In genomic region chr17:35045807-35046680, GRCm38 (mm10) we compare ENCODE assay signal across 8 mouse cellular contexts. TPM values are rescaled to one million over a fixed set of nuclear protein-coding genes. Genes with fewer than 3 reads are reported as not detected.
A peak's percentile ranks its signal among the peaks of the same experiment; 100 is the strongest.
DNase-seq lines count a peak whose midpoint lies in the region; ATAC-seq and TF ChIP-seq lines count a peak whose summit lies in the region.

No protein-coding gene starts in this region.

- DNase-seq in heart, adult 11 months: no peak
- no peak for DNase-seq in CH12.LX (ENCODE audit: extremely low read depth)
- no peak for DNase-seq in forebrain, embryonic 10.5 days (ENCODE audit: extremely low spot score, low spot score)
- DNase-seq in liver, embryonic 11.5 days (ENCODE audit: low spot score): no peak
- no peak for DNase-seq in stomach, postnatal 0 days (ENCODE audit: low spot score)
- no peak for DNase-seq in urinary bladder, adult 18-20 months (ENCODE audit: low spot score in 2 of 2)
- no peak for DNase-seq in right cerebral cortex, postnatal 10 days (ENCODE audit: low spot score in 2 of 2)

- peak overlapping the region; percentile 99 for H3K4me2 ChIP-seq in heart, embryonic 12.5 days
- H3K4me2 ChIP-seq in CH12.LX (ENCODE audit: insufficient read depth, low read depth, poor library complexity, severe bottlenecking): peak overlapping the region; percentile 47
- H3K4me2 ChIP-seq in liver, embryonic 11.5 days: peak overlapping the region; percentile 99
- H3K4me2 ChIP-seq in stomach, postnatal 0 days (replicated peaks; ENCODE audit: low read depth): peak overlapping the region; percentile 94

- dilution Hi-C loops in CH12.LX (cut with MboI; ENCODE audit: extremely low pct_ligation_motif_present, extremely low pct_unique_long_range_greater_than_20kb, low sequenced_read_pairs): no loop called here

- no peak for ATAC-seq in heart, embryonic 12.5 days (ENCODE audit: insufficient number of reproducible peaks, low FRiP score)
- no peak for ATAC-seq in liver, embryonic 11.5 days (replicated peaks; ENCODE audit: low FRiP score)
- ATAC-seq in stomach, postnatal 0 days (ENCODE audit: low FRiP score, low TSS enrichment): no peak

- TF ChIP-seq CTCF in CH12.LX (conservative IDR thresholded peaks at IDR 0.05 in 1 of 2, IDR thresholded peaks at IDR 0.05 in 1 of 2; ENCODE audit: low read depth in 2 of 2, low read length in 2 of 2): no peak
- no peak for TF ChIP-seq CTCF in stomach, postnatal 0 days (IDR thresholded peaks at IDR 0.05; ENCODE audit: low read depth)

- H3K9me3 ChIP-seq in heart, embryonic 12.5 days (replicated peaks): no peaks in the 10 kb centered on the region
- no peaks in the 10 kb centered on the region for H3K9me3 ChIP-seq in CH12.LX (replicated peaks; ENCODE audit: low read length)
- no peaks in the 10 kb centered on the region for H3K9me3 ChIP-seq in forebrain, embryonic 10.5 days
- H3K9me3 ChIP-seq in liver, embryonic 11.5 days (ENCODE audit: control insufficient read depth, low read length): no peaks in the 10 kb centered on the region
- H3K9me3 ChIP-seq in stomach, postnatal 0 days (ENCODE audit: control insufficient read depth, low read length): no peaks in the 10 kb centered on the region

- H3K4me1 ChIP-seq in heart, embryonic 12.5 days (replicated peaks): peaks cover 48% of the 10 kb centered on the region
- peaks cover 5 to 57% of the 10 kb centered on the region in 2 experiments; a peak in 3 of 4 replicates for H3K4me1 ChIP-seq in CH12.LX (ENCODE audit: control insufficient read depth in 1 of 2, insufficient read depth in 2 of 2)
- peaks cover 63% of the 10 kb centered on the region for H3K4me1 ChIP-seq in forebrain, embryonic 10.5 days
- peaks cover 58% of the 10 kb centered on the region for H3K4me1 ChIP-seq in liver, embryonic 11.5 days (replicated peaks; ENCODE audit: control insufficient read depth, insufficient read depth, low read length)
- peaks cover 8% of the 10 kb centered on the region; the same call in 1 of the 2 replicates for H3K4me1 ChIP-seq in stomach, postnatal 0 days (replicated peaks; ENCODE audit: control insufficient read depth, insufficient read depth)

- H3K36me3 ChIP-seq in heart, embryonic 12.5 days: no peaks in the 10 kb centered on the region
- H3K36me3 ChIP-seq in CH12.LX (replicated peaks in 1 of 2; ENCODE audit: control insufficient read depth in 1 of 2, insufficient read depth in 1 of 2, low read length in 1 of 2): peaks cover 0 to 2% of the 10 kb centered on the region in 2 experiments
- H3K36me3 ChIP-seq in forebrain, embryonic 10.5 days (replicated peaks): no peaks in the 10 kb centered on the region
- H3K36me3 ChIP-seq in liver, embryonic 11.5 days (ENCODE audit: control insufficient read depth, insufficient read depth, low read length): no peaks in the 10 kb centered on the region
- H3K36me3 ChIP-seq in stomach, postnatal 0 days (ENCODE audit: control insufficient read depth, insufficient read depth, low read length): no peaks in the 10 kb centered on the region

- peak overlapping the region; percentile 96 for H3K27ac ChIP-seq in heart, embryonic 12.5 days (ENCODE audit: poor library complexity, severe bottlenecking)
- H3K27ac ChIP-seq in CH12.LX (ENCODE audit: insufficient read depth, low read depth): peak overlapping the region; percentile 34; the same call in 1 of the 2 replicates
- peak overlapping the region; percentile 98 for H3K27ac ChIP-seq in forebrain, embryonic 10.5 days
- peak overlapping the region; percentile 96 for H3K27ac ChIP-seq in liver, embryonic 11.5 days (ENCODE audit: low read depth, low read length)
- H3K27ac ChIP-seq in stomach, postnatal 0 days (replicated peaks): peak overlapping the region; percentile 89

- H3K27me3 ChIP-seq in heart, embryonic 12.5 days (replicated peaks): no peaks in the 10 kb centered on the region
- no peaks in the 10 kb centered on the region for H3K27me3 ChIP-seq in CH12.LX (replicated peaks)
- no peaks in the 10 kb centered on the region for H3K27me3 ChIP-seq in forebrain, embryonic 10.5 days (ENCODE audit: poor library complexity, severe bottlenecking)
- H3K27me3 ChIP-seq in liver, embryonic 11.5 days (replicated peaks; ENCODE audit: control insufficient read depth, insufficient read depth, low read length): no peaks in the 10 kb centered on the region
- H3K27me3 ChIP-seq in stomach, postnatal 0 days (ENCODE audit: control insufficient read depth, insufficient read depth, low read length): no peaks in the 10 kb centered on the region

- 2% methylated on average over 48 of the region's 48 CpGs for WGBS in heart, embryonic 12.5 days
- WGBS in forebrain, embryonic 10.5 days: 8% methylated on average over 48 of the region's 48 CpGs
- 3% methylated on average over 48 of the region's 48 CpGs for WGBS in liver, embryonic 11.5 days
- WGBS in stomach, postnatal 0 days: 4% methylated on average over 47 of the region's 48 CpGs

- H3K79me2 ChIP-seq in CH12.LX (replicated peaks; ENCODE audit: control insufficient read depth, extremely low read depth, insufficient read depth, poor library complexity, severe bottlenecking): peaks cover 7% of the 10 kb centered on the region; the same call in 1 of the 2 replicates

- TF ChIP-seq EP300 in CH12.LX (IDR thresholded peaks at IDR 0.05; ENCODE audit: low read length): no peak
- no peak for TF ChIP-seq EP300 in stomach, postnatal 0 days (optimal IDR thresholded peaks at IDR 0.05)

- peak; percentile 56; the same call in 1 of the 2 replicates for TF ChIP-seq POLR2A in CH12.LX (IDR thresholded peaks at IDR 0.05; ENCODE audit: low read depth, low read length)

- no peak for TF ChIP-seq RAD21 in CH12.LX (IDR thresholded peaks at IDR 0.05; ENCODE audit: low read depth, low read length)

- H3K4me3 ChIP-seq in heart, embryonic 12.5 days: peak overlapping the region; percentile 64
- peak overlapping the region; percentile 44 to 67 (median 62) for H3K4me3 ChIP-seq in CH12.LX (replicated peaks in 1 of 3; ENCODE audit: low read depth in 2 of 3, low read length in 2 of 3, poor library complexity in 1 of 3)
- peak overlapping the region; percentile 70 for H3K4me3 ChIP-seq in forebrain, embryonic 10.5 days
- H3K4me3 ChIP-seq in liver, embryonic 11.5 days (ENCODE audit: low read depth, low read length): peak overlapping the region; percentile 72
- H3K4me3 ChIP-seq in stomach, postnatal 0 days (ENCODE audit: low read depth, low read length): peak overlapping the region; percentile 57

- in situ Hi-C loops in CH12.LX (cut with MboI; ENCODE audit: low pct_ligation_motif_present, low pct_unique_long_range_greater_than_20kb, low sequenced_read_pairs): no loop called here

- H3K9ac ChIP-seq in heart, embryonic 12.5 days: peak overlapping the region; percentile 94
- H3K9ac ChIP-seq in CH12.LX (ENCODE audit: insufficient read depth, low read depth): peak overlapping the region; percentile 65
- peak overlapping the region; percentile 93 for H3K9ac ChIP-seq in liver, embryonic 11.5 days (ENCODE audit: low read depth, low read length)
- peak overlapping the region; percentile 76 for H3K9ac ChIP-seq in stomach, postnatal 0 days (ENCODE audit: low read length)

RNA-seq across cellular contexts. Expression of gene Msh5, which starts 0.5 kb away (rescaled TPM):
- 3.5 and 4.9 TPM in 2 replicates for polyA plus RNA-seq in heart, embryonic 12.5 days (2016; fragmentation: Nextera tagmentation; extraction: Ambion mirVana)
- total RNA-seq in CH12.LX (2012; rRNA removed): 11.5 and 13.1 TPM in 2 replicates
- 6.1 and 7.6 TPM in 2 replicates for total RNA-seq in CH12.LX (2014; rRNA removed)
- 10.6 and 12.1 TPM in 2 replicates for polyA plus RNA-seq in CH12.LX (2012; ENCODE audit: insufficient read length, low read depth)
- 4.3 and 5.1 TPM in 2 replicates for polyA plus RNA-seq in forebrain, embryonic 10.5 days (2016; fragmentation: Nextera tagmentation; extraction: Ambion mirVana)
- polyA plus RNA-seq in liver, embryonic 11.5 days (2014; fragmentation: Nextera tagmentation; extraction: Ambion mirVana): 3.8 and 4.7 TPM in 2 replicates
- 1.9 and 2.7 TPM in 2 replicates for polyA plus RNA-seq in stomach, postnatal 0 days (2015; fragmentation: Nextera tagmentation; extraction: Ambion mirVana)

RNA-seq across cellular contexts. Expression of gene Clic1, which starts 3.7 kb away (rescaled TPM):
- 349 and 354 TPM in 2 replicates for polyA plus RNA-seq in heart, embryonic 12.5 days (2016; fragmentation: Nextera tagmentation; extraction: Ambion mirVana)
- 182 and 198 TPM in 2 replicates for total RNA-seq in CH12.LX (2012; rRNA removed)
- 111 and 114 TPM in 2 replicates for total RNA-seq in CH12.LX (2014; rRNA removed)
- polyA plus RNA-seq in CH12.LX (2012; ENCODE audit: insufficient read length, low read depth): 160 and 163 TPM in 2 replicates
- 174 and 179 TPM in 2 replicates for polyA plus RNA-seq in forebrain, embryonic 10.5 days (2016; fragmentation: Nextera tagmentation; extraction: Ambion mirVana)
- 118 and 134 TPM in 2 replicates for polyA plus RNA-seq in liver, embryonic 11.5 days (2014; fragmentation: Nextera tagmentation; extraction: Ambion mirVana)
- 344 and 360 TPM in 2 replicates for polyA plus RNA-seq in stomach, postnatal 0 days (2015; fragmentation: Nextera tagmentation; extraction: Ambion mirVana)

RNA-seq across cellular contexts. Expression of gene Ddah2, which starts 12.8 kb away (rescaled TPM):
- 192 and 205 TPM in 2 replicates for polyA plus RNA-seq in heart, embryonic 12.5 days (2016; fragmentation: Nextera tagmentation; extraction: Ambion mirVana)
- 3.4 and 4.3 TPM in 2 replicates for total RNA-seq in CH12.LX (2012; rRNA removed)
- 0.94 and 1.4 TPM in 2 replicates for total RNA-seq in CH12.LX (2014; rRNA removed)
- 4.8 and 6.3 TPM in 2 replicates for polyA plus RNA-seq in CH12.LX (2012; ENCODE audit: insufficient read length, low read depth)
- polyA plus RNA-seq in forebrain, embryonic 10.5 days (2016; fragmentation: Nextera tagmentation; extraction: Ambion mirVana): 414 and 441 TPM in 2 replicates
- polyA plus RNA-seq in liver, embryonic 11.5 days (2014; fragmentation: Nextera tagmentation; extraction: Ambion mirVana): 124 and 132 TPM in 2 replicates
- polyA plus RNA-seq in stomach, postnatal 0 days (2015; fragmentation: Nextera tagmentation; extraction: Ambion mirVana): 84.8 and 86.8 TPM in 2 replicates

RNA-seq across cellular contexts. Expression of gene Sapcd1, which starts 18.2 kb away (rescaled TPM):
- 2.4 and 2.6 TPM in 2 replicates for polyA plus RNA-seq in heart, embryonic 12.5 days (2016; fragmentation: Nextera tagmentation; extraction: Ambion mirVana)
- 94.1 and 124 TPM in 2 replicates for total RNA-seq in CH12.LX (2012; rRNA removed)
- 130 and 142 TPM in 2 replicates for total RNA-seq in CH12.LX (2014; rRNA removed)
- polyA plus RNA-seq in CH12.LX (2012; ENCODE audit: insufficient read length, low read depth): 94.4 and 105 TPM in 2 replicates
- 3.0 and 4.1 TPM in 2 replicates for polyA plus RNA-seq in forebrain, embryonic 10.5 days (2016; fragmentation: Nextera tagmentation; extraction: Ambion mirVana)
- polyA plus RNA-seq in liver, embryonic 11.5 days (2014; fragmentation: Nextera tagmentation; extraction: Ambion mirVana): 6.9 and 8.5 TPM in 2 replicates
- polyA plus RNA-seq in stomach, postnatal 0 days (2015; fragmentation: Nextera tagmentation; extraction: Ambion mirVana): 8.0 and 8.2 TPM in 2 replicates

RNA-seq across cellular contexts. Expression of gene Ly6g6c, which starts 19.1 kb away (rescaled TPM):
- polyA plus RNA-seq in heart, embryonic 12.5 days (2016; fragmentation: Nextera tagmentation; extraction: Ambion mirVana): 0.27 TPM in 1 of 2 replicates, not detected in the other
- total RNA-seq in CH12.LX (2012; rRNA removed): not detected in 2 replicates
- total RNA-seq in CH12.LX (2014; rRNA removed): not detected in 2 replicates
- polyA plus RNA-seq in CH12.LX (2012; ENCODE audit: insufficient read length, low read depth): 0.30 and 0.42 TPM in 2 replicates
- 0.25 TPM in 1 of 2 replicates, not detected in the other for polyA plus RNA-seq in forebrain, embryonic 10.5 days (2016; fragmentation: Nextera tagmentation; extraction: Ambion mirVana)
- 0.34 and 1.8 TPM in 2 replicates for polyA plus RNA-seq in liver, embryonic 11.5 days (2014; fragmentation: Nextera tagmentation; extraction: Ambion mirVana)
- 260 and 317 TPM in 2 replicates for polyA plus RNA-seq in stomach, postnatal 0 days (2015; fragmentation: Nextera tagmentation; extraction: Ambion mirVana)

Comparison
In these comparisons a context has a peak if more than half of its experiments do, and no peak if none do; other contexts are left out.
1. H3K27ac ChIP-seq: peak in every context shown above with its lines; median percentile 98 in forebrain, embryonic 10.5 days; 96 in heart, embryonic 12.5 days; 96 in liver, embryonic 11.5 days; 89 in stomach, postnatal 0 days; 34 in CH12.LX.
2. H3K4me2 ChIP-seq: peak in every context shown above with its lines; median percentile 99 in heart, embryonic 12.5 days; 99 in liver, embryonic 11.5 days; 94 in stomach, postnatal 0 days; 47 in CH12.LX.
3. RNA of gene Ddah2, which starts 12.8 kb away (polyA plus RNA-seq): 414 to 441 TPM in forebrain, embryonic 10.5 days, 192 to 205 TPM in heart, embryonic 12.5 days, 124 to 132 TPM in liver, embryonic 11.5 days and 84.8 to 86.8 TPM in stomach, postnatal 0 days; 4.8 to 6.3 TPM in CH12.LX; every median in the first group is over 10 times any median in the second.
4. Peak in every context shown above with its lines, with median percentiles within 50 percentile points of each other: H3K4me3 ChIP-seq and H3K9ac ChIP-seq.